Mouse (Mus musculus) brown adipose tissue, adult 24 weeks (tissue): Measurements from ENCODE around the gene Trappc10. TPM values are rescaled to one million over a fixed set of nuclear protein-coding genes. Genes with fewer than 3 reads are reported as not detected.
A peak's percentile ranks its signal among the peaks of the same experiment; 100 is the strongest.

Experiments
- H3K27ac ChIP-seq: fragments of 200-500 bp; replicated peaks from 2 replicates; pipeline ENCODE4 v1.5.1; 2012; ENCODE audit warnings: low read depth, mild to moderate bottlenecking, low read length
- H3K4me1 ChIP-seq: fragments of 200-500 bp; 2 replicates; pipeline ENCODE4 v1.6.1; 2012; ENCODE audit warnings: low read length, mixed read lengths; ENCODE audit not compliant: control insufficient read depth, insufficient read depth, insufficient read length
- H3K4me3 ChIP-seq: fragments of 200-500 bp; 2 replicates; pipeline ENCODE4 v1.5.1; 2012; ENCODE audit warnings: low read depth, mild to moderate bottlenecking, low read length, moderate library complexity; ENCODE audit not compliant: insufficient read depth
- polyA plus RNA-seq: library from polyadenylated mRNA; stranded (reverse); fragments of >200 nt; gene quantifications from 2 replicates; pipeline ENCODE4 v1.2.4, GENCODE M21; 2012; ENCODE audit not compliant: missing spikeins, insufficient read depth, insufficient read length

The Trappc10 gene
- polyA plus RNA-seq, 1 experiment: 22.4 TPM

DNA sequence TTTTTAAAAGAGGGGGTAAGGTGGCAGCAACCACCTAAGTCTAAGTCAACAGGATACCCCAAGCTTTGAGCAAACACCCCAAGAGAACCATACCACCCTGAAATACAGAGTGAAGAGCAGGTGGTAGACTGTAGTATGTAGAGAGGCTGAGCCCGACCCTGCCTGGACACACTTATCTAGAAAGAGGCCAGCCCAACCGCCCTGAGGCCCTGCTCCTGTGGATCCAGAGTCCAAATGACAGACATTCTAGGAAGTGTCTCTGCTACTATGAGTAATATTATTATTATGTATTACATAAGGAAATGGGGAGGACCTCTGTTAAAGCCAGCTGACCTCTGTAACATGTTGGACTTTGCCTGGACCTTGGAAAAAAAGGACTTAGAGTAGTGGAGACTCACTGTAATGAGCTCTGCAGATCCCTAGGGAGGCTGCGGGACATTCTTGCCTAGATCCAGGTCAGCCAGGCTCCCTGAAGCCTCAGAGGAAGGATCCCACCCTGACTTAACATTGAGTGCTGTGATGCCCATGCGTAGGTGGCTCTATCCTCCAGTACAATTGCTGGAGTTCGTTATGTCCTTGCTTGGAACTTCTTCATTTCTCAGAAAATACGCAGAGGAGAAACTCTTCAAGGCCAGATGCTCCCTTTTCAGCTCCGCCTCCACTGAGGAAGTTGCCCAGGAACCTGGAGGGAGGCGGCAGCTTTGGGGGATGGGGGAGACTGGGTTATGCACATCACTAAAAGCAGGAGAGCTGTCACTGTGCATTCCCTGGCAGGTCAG lies 100.5 kb downstream of the Trappc10 start:
- H3K27ac ChIP-seq: peak overlapping the region; percentile 52; the same call in 1 of the 2 replicates
- peaks cover 19% of the 10 kb centered on the region for H3K4me1 ChIP-seq
- H3K4me3 ChIP-seq: no peak overlapping the region

DNA sequence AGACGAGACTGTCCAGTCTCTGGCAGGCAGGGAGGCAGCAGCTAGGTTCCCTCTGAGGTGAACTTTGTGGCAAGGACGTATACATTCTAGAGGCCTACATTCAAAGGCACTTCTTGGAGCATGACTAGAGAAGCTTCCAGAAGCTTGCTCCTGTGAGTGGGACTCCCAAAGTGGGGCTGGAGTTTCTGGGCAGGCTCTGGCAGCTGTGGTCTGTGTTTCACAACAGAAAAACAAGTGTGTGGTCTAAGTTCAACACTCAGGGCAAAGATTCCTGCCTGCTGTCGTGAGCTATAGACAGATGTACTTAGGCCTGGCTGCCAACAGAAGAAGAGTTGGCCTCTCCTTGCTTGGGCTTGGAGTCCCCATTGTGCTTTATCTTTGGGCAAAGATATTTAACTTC lies 103.6 kb downstream of the Trappc10 start:
- Histone ChIP-seq H3K4me3 (no peak overlapping the region), H3K4me1 (peaks cover 39% of the 10 kb centered on the region), H3K27ac (no peak overlapping the region)

- Histone ChIP-seq H3K4me3 (no peak overlapping the region), H3K4me1 (peaks cover 45% of the 10 kb centered on the region), H3K27ac (no peak overlapping the region)
Observed at GRCm38 (mm10) chr10:78140251-78140600, 104.2 kb downstream of the Trappc10 start.

GRCm38 (mm10) chr10:78139572-78140250 lies 104.7 kb downstream of the Trappc10 start:
- H3K4me1 ChIP-seq: peaks cover 46% of the 10 kb centered on the region
- H3K27ac ChIP-seq: peak overlapping the region; percentile 14; the same call in 1 of the 2 replicates
- H3K4me3 ChIP-seq: no peak overlapping the region

GRCm38 (mm10) chr10:78138812-78139523 lies 105.5 kb downstream of the Trappc10 start:
- no peak overlapping the region for H3K4me3 ChIP-seq
- H3K27ac ChIP-seq: peak overlapping the region; percentile 40; the same call in 1 of the 2 replicates
- peaks cover 51% of the 10 kb centered on the region for H3K4me1 ChIP-seq

GRCm38 (mm10) chr10:78137191-78137590 lies 107.2 kb downstream of the Trappc10 start:
- H3K4me1 ChIP-seq: peaks cover 51% of the 10 kb centered on the region
- H3K4me3 ChIP-seq: no peak overlapping the region
- H3K27ac ChIP-seq: no peak overlapping the region

Other genes with a start within 250 kb of the Trappc10 start
- 326 and 453 TPM in 2 replicates for gene Pfkl, start 234.6 kb downstream of the Trappc10 start, polyA plus RNA-seq
- gene Dnmt3l, start 202.7 kb downstream of the Trappc10 start, polyA plus RNA-seq: 2.3 and 2.7 TPM in 2 replicates
- not detected in 2 replicates for gene Aire, start 201.0 kb downstream of the Trappc10 start, polyA plus RNA-seq
- 1.1 and 1.3 TPM in 2 replicates for gene Icosl, start 175.3 kb downstream of the Trappc10 start, polyA plus RNA-seq
- 403 and 476 TPM in 2 replicates for gene D10Jhu81e, start 74.9 kb downstream of the Trappc10 start, polyA plus RNA-seq
- gene Pwp2, start 59.5 kb downstream of the Trappc10 start, polyA plus RNA-seq: 3.3 and 4.3 TPM in 2 replicates
- 311 and 438 TPM in 2 replicates for gene Agpat3, start 107.8 kb upstream of the Trappc10 start, polyA plus RNA-seq
- gene Rrp1, start 168.4 kb upstream of the Trappc10 start, polyA plus RNA-seq: 52.5 and 65.4 TPM in 2 replicates
- 192 and 249 TPM in 2 replicates for gene Cstb, start 181.0 kb upstream of the Trappc10 start, polyA plus RNA-seq
- gene Pdxk, start 220.3 kb upstream of the Trappc10 start, polyA plus RNA-seq: 21.2 and 28.2 TPM in 2 replicates